Mouse (Mus musculus): ENCODE results near the gene Lyl1.

GRCm38 (mm10) chr8:84699861-84700322 lies 1.4 kb upstream of the Lyl1 start:
- TF ChIP-seq E2F4 (IDR thresholded peaks at IDR 0.05; ENCODE audit: insufficient read depth) (no peak), SRF (IDR thresholded peaks at IDR 0.05; ENCODE audit: control insufficient read depth, insufficient read length, low read depth) (no peak), POLR2A (IDR thresholded peaks at IDR 0.05; ENCODE audit: insufficient read length, low read depth) (no peak), MYOD1 (IDR thresholded peaks at IDR 0.05; ENCODE audit: control insufficient read depth in 1 of 3, insufficient read length in 2 of 3, low read depth in 2 of 3) (no peak), TCF12 (IDR thresholded peaks at IDR 0.05; ENCODE audit: insufficient read depth, poor library complexity, severe bottlenecking) (no peak), MAX (IDR thresholded peaks at IDR 0.05; ENCODE audit: low read depth) (no peak), USF1 (IDR thresholded peaks at IDR 0.05; ENCODE audit: low read depth) (no peak), POLR2AphosphoS2 (IDR thresholded peaks at IDR 0.05; ENCODE audit: insufficient read length, low read depth) (no peak)

All from myocyte (in vitro differentiated cells).